Mouse (Mus musculus) ovary, postnatal 14 days (tissue): ENCODE data around the gene Gm20824.
"Not testable (repeated sequence)": the region's sequence is repeated elsewhere in the genome, so short reads cannot be mapped to it uniquely, and the experiment has no call there.

Source experiments
- DNase-seq: peaks from one replicate; pipeline ENCODE4 v3.0.0; 2022; ENCODE audit warnings: low spot score

The Gm20824 gene

DNA sequence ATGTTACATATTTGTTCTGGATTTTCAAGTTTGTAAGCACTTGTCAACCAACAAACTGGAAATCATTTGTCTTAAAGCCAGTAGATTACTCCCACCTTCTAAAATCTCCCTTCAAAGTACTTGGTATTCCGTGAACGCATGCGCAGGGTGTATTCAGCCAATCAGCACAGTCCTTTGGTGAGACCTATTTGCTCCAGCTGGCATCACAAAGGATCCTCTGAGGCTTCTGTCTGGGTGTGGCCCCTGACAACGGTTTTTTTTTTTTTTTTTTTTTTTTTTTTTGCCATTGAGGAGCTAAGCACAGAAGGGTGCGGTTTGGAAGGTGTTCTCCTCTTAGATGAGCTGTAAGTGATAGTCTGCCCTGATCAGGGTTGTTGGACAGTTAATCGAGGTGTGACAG, at the start of gene Gm20824:
Gm20824 (plus strand) TSS at position 301 of the 400 bp plus-strand sequence.
- DNase-seq: not testable (repeated sequence)
